Mouse (Mus musculus) cortical plate, adult 2 months (tissue): ENCODE results near the gene Jph4. TPM values are rescaled to one million over a fixed set of nuclear protein-coding genes. Genes with fewer than 3 reads are reported as not detected.
A peak's percentile ranks its signal among the peaks of the same experiment; 100 is the strongest.

Experiments
- H3K27ac ChIP-seq: fragments of 200-500 bp; 2 replicates; pipeline ENCODE4 v1.5.1; 2012; ENCODE audit warnings: low read length, control low read depth, inconsistent platforms; ENCODE audit not compliant: insufficient read depth
- H3K4me1 ChIP-seq: fragments of 200-500 bp; 2 replicates; pipeline ENCODE4 v1.6.1; 2011; ENCODE audit warnings: low read length; ENCODE audit not compliant: control insufficient read depth, insufficient read depth
- H3K4me3 ChIP-seq: fragments of 200-500 bp; 2 replicates; pipeline ENCODE4 v1.5.1; 2011; ENCODE audit warnings: mild to moderate bottlenecking, low read length, control low read depth; ENCODE audit not compliant: insufficient read depth
- CTCF ChIP-seq: fragments of 200-500 bp; IDR thresholded peaks from 2 replicates; pipeline ENCODE4 v1.5.1; 2011; ENCODE audit warnings: mild to moderate bottlenecking, control low read depth, low read length; ENCODE audit not compliant: insufficient read depth; ENCODE audit errors: extremely low read depth
- POLR2A ChIP-seq: fragments of 200-500 bp; IDR thresholded peaks from 2 replicates; pipeline ENCODE4 v1.6.1; 2011; ENCODE audit warnings: mild to moderate bottlenecking, low read length, control low read depth; ENCODE audit not compliant: insufficient read depth; ENCODE audit errors: extremely low read depth
- polyA plus RNA-seq: library from polyadenylated mRNA; depleted of rRNA; stranded (reverse); fragments of >200 nt; gene quantifications from 2 replicates; pipeline ENCODE4 v1.2.3, GENCODE M21; 2012; rRNA removed

The Jph4 gene
- 244 and 247 TPM in 2 replicates for polyA plus RNA-seq

GRCm38 (mm10) chr14:55116425-55117200 is at the start of gene Jph4:
Gene Jph4, minus strand, starts transcription at chr14:55116935.
- H3K4me3 ChIP-seq, result peak within 1 kb of the TSS; percentile 99
- TF ChIP-seq POLR2A (peak; percentile 87), CTCF (no peak)
- H3K27ac ChIP-seq, result peak within 1 kb of the TSS; percentile 96
- H3K4me1 ChIP-seq, result peaks cover 6% of the 10 kb centered on the region

- Histone ChIP-seq H3K27ac (no peak overlapping the region), H3K4me1 (no peaks in the 10 kb centered on the region), H3K4me3 (no peak overlapping the region)
- TF ChIP-seq POLR2A (no peak), CTCF (no peak)
Observed at GRCm38 (mm10) chr14:55164172-55164806, 47.6 kb upstream of the Jph4 start.

GRCm38 (mm10) chr14:55162168-55162567 is 45.4 kb upstream of the Jph4 start:
- no peak overlapping the region for H3K27ac ChIP-seq
- TF ChIP-seq CTCF (no peak), POLR2A (no peak)
- no peaks in the 10 kb centered on the region for H3K4me1 ChIP-seq
- no peak overlapping the region for H3K4me3 ChIP-seq

GRCm38 (mm10) chr14:55161098-55161634 is 44.4 kb upstream of the Jph4 start:
- Histone ChIP-seq H3K27ac (no peak overlapping the region), H3K4me3 (no peak overlapping the region), H3K4me1 (no peaks in the 10 kb centered on the region)
- peak; percentile 83 for TF ChIP-seq CTCF
- no peak for TF ChIP-seq POLR2A

- no peak overlapping the region for H3K4me3 ChIP-seq
- no peak for TF ChIP-seq CTCF
- TF ChIP-seq POLR2A, result no peak
- no peaks in the 10 kb centered on the region for H3K4me1 ChIP-seq
- H3K27ac ChIP-seq, result no peak overlapping the region
Observed at GRCm38 (mm10) chr14:55160251-55161071, 43.7 kb upstream of the Jph4 start.

- Histone ChIP-seq H3K4me3 (no peak overlapping the region), H3K4me1 (no peaks in the 10 kb centered on the region), H3K27ac (no peak overlapping the region)
- no peak for TF ChIP-seq CTCF
- no peak for TF ChIP-seq POLR2A
Observed at GRCm38 (mm10) chr14:55157322-55158065, 40.8 kb upstream of the Jph4 start.

- Histone ChIP-seq H3K4me1 (no peaks in the 10 kb centered on the region), H3K4me3 (no peak overlapping the region), H3K27ac (no peak overlapping the region)
- TF ChIP-seq POLR2A (no peak), CTCF (no peak)
Observed at GRCm38 (mm10) chr14:55152951-55153481, 36.3 kb upstream of the Jph4 start.

GRCm38 (mm10) chr14:55152174-55152573 is 35.4 kb upstream of the Jph4 start:
- Histone ChIP-seq H3K4me1 (no peaks in the 10 kb centered on the region), H3K4me3 (no peak overlapping the region), H3K27ac (no peak overlapping the region)
- no peak for TF ChIP-seq CTCF
- no peak for TF ChIP-seq POLR2A

GRCm38 (mm10) chr14:55150985-55151384 is 34.2 kb upstream of the Jph4 start:
- TF ChIP-seq CTCF (no peak), POLR2A (no peak)
- no peak overlapping the region for H3K27ac ChIP-seq
- no peaks in the 10 kb centered on the region for H3K4me1 ChIP-seq
- no peak overlapping the region for H3K4me3 ChIP-seq

GRCm38 (mm10) chr14:55149041-55149440 is 32.3 kb upstream of the Jph4 start:
- H3K4me3 ChIP-seq, result no peak overlapping the region
- no peaks in the 10 kb centered on the region for H3K4me1 ChIP-seq
- no peak for TF ChIP-seq CTCF
- no peak for TF ChIP-seq POLR2A
- H3K27ac ChIP-seq, result no peak overlapping the region
